Mouse (Mus musculus): ENCODE results near the gene Rnase4.

- no peak for TF ChIP-seq POLR2A (IDR thresholded peaks at IDR 0.05; ENCODE audit: low read depth, low read length)
- no peak for TF ChIP-seq CTCF (IDR thresholded peaks at IDR 0.05; ENCODE audit: extremely low read depth, insufficient read length, insufficient replicate concordance, low read depth, low read length)
Measured at GRCm38 (mm10) chr14:51057401-51057831, 33.5 kb upstream of the Rnase4 start, which contains the start of gene Rnase12.

All from small intestine, adult 2 months (tissue).